Mouse (Mus musculus): ENCODE results near the gene Cox7a2. TPM values are rescaled to one million over a fixed set of nuclear protein-coding genes. Genes with fewer than 3 reads are reported as not detected.

Gene Cox7a2
- polyA plus RNA-seq, 1 experiment from 2014 or later, result 1,607 TPM

- H3K4me1 ChIP-seq (ENCODE audit: control insufficient read depth, insufficient read depth, low read length), result peaks cover 28% of the 10 kb centered on the region
- H3K27me3 ChIP-seq (ENCODE audit: control insufficient read depth, insufficient read depth, low read length), result peaks cover 16% of the 10 kb centered on the region
These were observed 41.0 kb downstream of the Cox7a2 start, which contains the start of gene Col12a1 for GRCm38 (mm10) chr9:79718481-79719370. Col12a1 (minus strand) TSS chr9:79718831.

GRCm38 (mm10) chr9:79717836-79718475 is 41.7 kb downstream of the Cox7a2 start:
- Histone ChIP-seq H3K4me3 (ENCODE audit: low read length) (peak overlapping the region; percentile 72), H3K27ac (ENCODE audit: low read length) (peak overlapping the region; percentile 71), H3K36me3 (ENCODE audit: control insufficient read depth, insufficient read depth) (no peaks in the 10 kb centered on the region), H3K9ac (ENCODE audit: low read length) (peak overlapping the region; percentile 75), H3K4me1 (ENCODE audit: control insufficient read depth, insufficient read depth, low read length) (peaks cover 28% of the 10 kb centered on the region), H3K9me3 (replicated peaks; ENCODE audit: control insufficient read depth, low read length) (peaks cover 3% of the 10 kb centered on the region), H3K27me3 (ENCODE audit: control insufficient read depth, insufficient read depth, low read length) (peaks cover 16% of the 10 kb centered on the region), H3K4me2 (ENCODE audit: low read depth, low read length) (peak overlapping the region; percentile 91)
- 1% methylated on average over 22 of the region's 22 CpGs for WGBS
- no peak for ATAC-seq (replicated peaks; ENCODE audit: extremely low read depth, insufficient read depth, low FRiP score)

More at GRCm38 (mm10) chr9:79718481-79719370, 41.0 kb downstream of the Cox7a2 start, which contains the start of gene Col12a1:
- Histone ChIP-seq H3K4me3 (ENCODE audit: low read length) (peak within 1 kb of the TSS; percentile 72), H3K9ac (ENCODE audit: low read length) (peak within 1 kb of the TSS; percentile 75), H3K27ac (ENCODE audit: low read length) (peak within 1 kb of the TSS; percentile 71), H3K36me3 (ENCODE audit: control insufficient read depth, insufficient read depth) (no peaks in the 10 kb centered on the region), H3K9me3 (replicated peaks; ENCODE audit: control insufficient read depth, low read length) (peaks cover 3% of the 10 kb centered on the region), H3K4me2 (ENCODE audit: low read depth, low read length) (peak within 1 kb of the TSS; percentile 91)
- 1% methylated on average over 64 of the region's 64 CpGs for WGBS
- ATAC-seq (replicated peaks; ENCODE audit: extremely low read depth, insufficient read depth, low FRiP score), result peak; percentile 43; the same call in 1 of the 2 replicates

GRCm38 (mm10) chr9:79716909-79717835 is 42.5 kb downstream of the Cox7a2 start:
- Histone ChIP-seq H3K27me3 (ENCODE audit: control insufficient read depth, insufficient read depth, low read length) (peaks cover 16% of the 10 kb centered on the region), H3K36me3 (ENCODE audit: control insufficient read depth, insufficient read depth) (no peaks in the 10 kb centered on the region), H3K9ac (ENCODE audit: low read length) (peak overlapping the region; percentile 75), H3K4me3 (ENCODE audit: low read length) (peak overlapping the region; percentile 72), H3K4me1 (ENCODE audit: control insufficient read depth, insufficient read depth, low read length) (peaks cover 28% of the 10 kb centered on the region), H3K4me2 (ENCODE audit: low read depth, low read length) (peak overlapping the region; percentile 91), H3K9me3 (replicated peaks; ENCODE audit: control insufficient read depth, low read length) (peaks cover 3% of the 10 kb centered on the region), H3K27ac (ENCODE audit: low read length) (peak overlapping the region; percentile 71; the same call in 1 of the 2 replicates)
- 8% methylated on average over 23 of the region's 23 CpGs for WGBS
- no peak for ATAC-seq (replicated peaks; ENCODE audit: extremely low read depth, insufficient read depth, low FRiP score)

- H3K27ac ChIP-seq (ENCODE audit: low read length), result peak overlapping the region; percentile 53; the same call in 1 of the 2 replicates
- no peak for ATAC-seq (replicated peaks; ENCODE audit: extremely low read depth, insufficient read depth, low FRiP score)
- 34% methylated on average over 5 of the region's 5 CpGs for WGBS
- H3K4me1 ChIP-seq (ENCODE audit: control insufficient read depth, insufficient read depth, low read length), result peaks cover 28% of the 10 kb centered on the region
- H3K36me3 ChIP-seq (ENCODE audit: control insufficient read depth, insufficient read depth), result no peaks in the 10 kb centered on the region
- no peaks in the 10 kb centered on the region for H3K9me3 ChIP-seq (replicated peaks; ENCODE audit: control insufficient read depth, low read length)
- peaks cover 13% of the 10 kb centered on the region for H3K27me3 ChIP-seq (ENCODE audit: control insufficient read depth, insufficient read depth, low read length)
- peak overlapping the region; percentile 57 for H3K9ac ChIP-seq (ENCODE audit: low read length)
- peak overlapping the region; percentile 91 for H3K4me2 ChIP-seq (ENCODE audit: low read depth, low read length)
- H3K4me3 ChIP-seq (ENCODE audit: low read length), result peak overlapping the region; percentile 72
These were observed 43.2 kb downstream of the Cox7a2 start for GRCm38 (mm10) chr9:79716496-79716895.

GRCm38 (mm10) chr9:79714471-79715045 is 45.1 kb downstream of the Cox7a2 start:
- H3K9me3 ChIP-seq (replicated peaks; ENCODE audit: control insufficient read depth, low read length), result no peaks in the 10 kb centered on the region

More at GRCm38 (mm10) chr9:79714471-79715045, 45.1 kb downstream of the Cox7a2 start:
- 6% methylated on average over 16 of the region's 16 CpGs for WGBS
- Histone ChIP-seq H3K9ac (ENCODE audit: low read length) (peak overlapping the region; percentile 72), H3K27ac (ENCODE audit: low read length) (peak overlapping the region; percentile 92), H3K4me2 (ENCODE audit: low read depth, low read length) (peak overlapping the region; percentile 76), H3K36me3 (ENCODE audit: control insufficient read depth, insufficient read depth) (no peaks in the 10 kb centered on the region), H3K4me1 (ENCODE audit: control insufficient read depth, insufficient read depth, low read length) (peaks cover 28% of the 10 kb centered on the region), H3K27me3 (ENCODE audit: control insufficient read depth, insufficient read depth, low read length) (peaks cover under 1% of the 10 kb centered on the region; the same call in 1 of the 2 replicates), H3K4me3 (ENCODE audit: low read length) (peak overlapping the region; percentile 45)
- peak; percentile 76 for ATAC-seq (replicated peaks; ENCODE audit: extremely low read depth, insufficient read depth, low FRiP score)

Other genes starting within 250 kb of the Cox7a2 start
- 13.2 and 15.7 TPM in 2 replicates for gene Col12a1, start 41.0 kb downstream of the Cox7a2 start, polyA plus RNA-seq (2015; fragmentation: Nextera tagmentation; extraction: Ambion mirVana)
- 75.6 and 76.7 TPM in 2 replicates for gene Tmem30a, start 33.6 kb upstream of the Cox7a2 start, polyA plus RNA-seq (2015; fragmentation: Nextera tagmentation; extraction: Ambion mirVana)